Mouse (Mus musculus): ENCODE data around the gene Dnajb3. TPM values are rescaled to one million over a fixed set of nuclear protein-coding genes. Genes with fewer than 3 reads are reported as not detected.
"Not testable (repeated sequence)": the region's sequence is repeated elsewhere in the genome, so short reads cannot be mapped to it uniquely, and the experiment has no call there.

Dnajb3 gene
- polyA plus RNA-seq, 1 experiment from 2014 or later = 12.4 TPM

DNA sequence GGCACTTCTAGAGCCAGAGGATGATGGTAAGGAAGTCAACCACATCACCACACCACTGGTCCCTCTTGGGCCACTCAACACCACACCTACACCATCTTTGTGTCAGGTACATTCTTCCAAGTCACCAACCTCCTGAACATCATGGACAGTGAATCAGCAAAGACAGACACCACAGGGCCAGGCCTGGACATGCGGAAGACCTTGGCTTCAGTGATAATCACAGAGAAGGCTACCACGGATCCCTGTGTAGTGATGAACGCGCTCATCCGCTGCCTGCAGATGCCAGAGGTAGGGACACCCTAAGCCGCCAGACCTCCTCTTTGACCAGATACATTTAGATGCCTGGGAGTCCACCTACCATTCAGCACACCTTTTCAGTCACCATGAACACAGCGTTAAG lies 22.5 kb upstream of the Dnajb3 start:
- H3K36me3 ChIP-seq (ENCODE audit: control insufficient read depth, insufficient read depth, low read length) = no peaks in the 10 kb centered on the region
- 71% methylated on average over 7 of the region's 7 CpGs for WGBS
- H3K9me3 ChIP-seq (ENCODE audit: control insufficient read depth, low read length) = peaks cover 78% of the 10 kb centered on the region
- no peaks in the 10 kb centered on the region for H3K4me1 ChIP-seq (ENCODE audit: control insufficient read depth, insufficient read depth, low read length)
- no peak overlapping the region for H3K9ac ChIP-seq (replicated peaks; ENCODE audit: low read depth, low read length)
- H3K4me2 ChIP-seq (ENCODE audit: low read depth, low read length) = no peak overlapping the region
- H3K4me3 ChIP-seq (ENCODE audit: low read depth, low read length) = no peak overlapping the region
- no peak overlapping the region for H3K27ac ChIP-seq (ENCODE audit: low read depth, low read length)
- ATAC-seq (ENCODE audit: low read depth) = no peak
- H3K27me3 ChIP-seq (ENCODE audit: control insufficient read depth, insufficient read depth, low read length) = no peaks in the 10 kb centered on the region

- H3K4me1 ChIP-seq (ENCODE audit: control insufficient read depth, insufficient read depth, low read length) = no peaks in the 10 kb centered on the region
- ATAC-seq (ENCODE audit: low read depth) = no peak
- 61% methylated on average over 2 of the region's 2 CpGs for WGBS
Measured at GRCm38 (mm10) chr1:88227482-88227881, 21.9 kb upstream of the Dnajb3 start.

GRCm38 (mm10) chr1:88226670-88227379 lies 21.2 kb upstream of the Dnajb3 start, which contains the start of gene Mroh2a:
TSS of gene Mroh2a (plus strand) at chr1:88226986.
- 63% methylated on average over 5 of the region's 5 CpGs for WGBS
- no peak within 1 kb of the TSS for H3K4me3 ChIP-seq (ENCODE audit: low read depth, low read length)
- no peak within 1 kb of the TSS for H3K4me2 ChIP-seq (ENCODE audit: low read depth, low read length)
- H3K36me3 ChIP-seq (ENCODE audit: control insufficient read depth, insufficient read depth, low read length) = no peaks in the 10 kb centered on the region
- ATAC-seq (ENCODE audit: low read depth) = no peak
- no peaks in the 10 kb centered on the region for H3K27me3 ChIP-seq (ENCODE audit: control insufficient read depth, insufficient read depth, low read length)
- H3K4me1 ChIP-seq (ENCODE audit: control insufficient read depth, insufficient read depth, low read length) = no peaks in the 10 kb centered on the region
- peaks cover 69% of the 10 kb centered on the region for H3K9me3 ChIP-seq (ENCODE audit: control insufficient read depth, low read length)
- no peak within 1 kb of the TSS for H3K9ac ChIP-seq (replicated peaks; ENCODE audit: low read depth, low read length)
- no peak within 1 kb of the TSS for H3K27ac ChIP-seq (ENCODE audit: low read depth, low read length)

More at GRCm38 (mm10) chr1:88227482-88227881, 21.9 kb upstream of the Dnajb3 start:
- Histone ChIP-seq H3K27me3 (ENCODE audit: control insufficient read depth, insufficient read depth, low read length) (no peaks in the 10 kb centered on the region), H3K4me3 (ENCODE audit: low read depth, low read length) (no peak overlapping the region), H3K27ac (ENCODE audit: low read depth, low read length) (no peak overlapping the region), H3K9me3 (ENCODE audit: control insufficient read depth, low read length) (peaks cover 71% of the 10 kb centered on the region), H3K4me2 (ENCODE audit: low read depth, low read length) (no peak overlapping the region), H3K36me3 (ENCODE audit: control insufficient read depth, insufficient read depth, low read length) (no peaks in the 10 kb centered on the region), H3K9ac (replicated peaks; ENCODE audit: low read depth, low read length) (no peak overlapping the region)

- H3K9ac ChIP-seq (replicated peaks; ENCODE audit: low read depth, low read length) = no peak overlapping the region
- H3K4me3 ChIP-seq (ENCODE audit: low read depth, low read length) = no peak overlapping the region
- peaks cover 59% of the 10 kb centered on the region for H3K9me3 ChIP-seq (ENCODE audit: control insufficient read depth, low read length)
- no peaks in the 10 kb centered on the region for H3K27me3 ChIP-seq (ENCODE audit: control insufficient read depth, insufficient read depth, low read length)
- H3K4me1 ChIP-seq (ENCODE audit: control insufficient read depth, insufficient read depth, low read length) = no peaks in the 10 kb centered on the region
- no peaks in the 10 kb centered on the region for H3K36me3 ChIP-seq (ENCODE audit: control insufficient read depth, insufficient read depth, low read length)
- no peak overlapping the region for H3K27ac ChIP-seq (ENCODE audit: low read depth, low read length)
- no peak overlapping the region for H3K4me2 ChIP-seq (ENCODE audit: low read depth, low read length)
- no peak for ATAC-seq (ENCODE audit: low read depth)
Measured at GRCm38 (mm10) chr1:88225741-88226140, 20.2 kb upstream of the Dnajb3 start.

GRCm38 (mm10) chr1:88225301-88225700 lies 19.7 kb upstream of the Dnajb3 start:
- not testable (repeated sequence) for H3K4me1 ChIP-seq (ENCODE audit: control insufficient read depth, insufficient read depth, low read length); H3K4me2 ChIP-seq (ENCODE audit: low read depth, low read length); H3K36me3 ChIP-seq (ENCODE audit: control insufficient read depth, insufficient read depth, low read length); H3K27ac ChIP-seq (ENCODE audit: low read depth, low read length); H3K9ac ChIP-seq (replicated peaks; ENCODE audit: low read depth, low read length); H3K4me3 ChIP-seq (ENCODE audit: low read depth, low read length); ATAC-seq (ENCODE audit: low read depth); H3K27me3 ChIP-seq (ENCODE audit: control insufficient read depth, insufficient read depth, low read length)
- H3K9me3 ChIP-seq (ENCODE audit: control insufficient read depth, low read length) = peaks cover 55% of the 10 kb centered on the region
- 36% methylated on average over 2 of the region's 2 CpGs for WGBS

DNA sequence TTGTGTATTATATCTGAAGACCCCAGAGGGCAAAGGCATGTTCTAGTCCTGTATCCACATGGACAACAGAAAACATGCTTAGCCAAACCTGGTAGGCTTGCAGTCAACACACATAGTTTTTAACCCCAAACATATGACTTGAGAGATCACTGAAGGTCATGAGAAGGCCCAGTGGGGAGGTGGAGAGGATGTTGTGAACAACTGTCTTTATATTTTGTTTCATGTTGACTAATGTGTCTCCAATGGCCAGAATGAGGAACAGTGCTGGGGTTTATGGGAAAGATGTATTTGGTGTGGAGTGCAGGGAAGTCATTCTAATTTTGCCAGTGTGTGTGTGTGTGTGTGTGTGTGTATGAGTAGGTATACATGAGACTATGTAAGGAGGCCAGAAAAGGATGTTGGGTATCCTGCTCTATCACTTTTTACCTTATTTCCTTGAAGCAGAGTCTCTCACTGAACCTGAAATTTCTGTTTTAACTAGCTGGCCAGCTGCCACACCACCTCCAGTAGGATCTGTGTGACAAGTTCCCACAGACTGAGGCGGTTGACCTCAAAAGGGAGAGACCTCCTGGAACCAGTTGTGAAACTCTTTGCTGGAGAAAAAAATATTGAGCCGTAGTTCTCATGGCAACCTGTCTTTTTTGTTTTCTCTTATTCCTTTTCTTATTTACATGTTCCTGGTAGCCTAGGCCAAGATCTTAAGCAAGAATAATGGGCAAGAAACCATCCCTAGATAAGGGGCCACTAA lies 18.6 kb upstream of the Dnajb3 start:
- Histone ChIP-seq H3K9me3 (ENCODE audit: control insufficient read depth, low read length) (peaks cover 44% of the 10 kb centered on the region), H3K9ac (replicated peaks; ENCODE audit: low read depth, low read length) (no peak overlapping the region), H3K36me3 (ENCODE audit: control insufficient read depth, insufficient read depth, low read length) (no peaks in the 10 kb centered on the region), H3K27ac (ENCODE audit: low read depth, low read length) (no peak overlapping the region), H3K27me3 (ENCODE audit: control insufficient read depth, insufficient read depth, low read length) (no peaks in the 10 kb centered on the region), H3K4me3 (ENCODE audit: low read depth, low read length) (no peak overlapping the region), H3K4me1 (ENCODE audit: control insufficient read depth, insufficient read depth, low read length) (no peaks in the 10 kb centered on the region), H3K4me2 (ENCODE audit: low read depth, low read length) (no peak overlapping the region)
- ATAC-seq (ENCODE audit: low read depth) = no peak
- 69% methylated on average over 2 of the region's 2 CpGs for WGBS

GRCm38 (mm10) chr1:88223591-88223990 lies 18.0 kb upstream of the Dnajb3 start:
- no peak for ATAC-seq (ENCODE audit: low read depth)
- Histone ChIP-seq H3K9me3 (ENCODE audit: control insufficient read depth, low read length) (peaks cover 38% of the 10 kb centered on the region), H3K27ac (ENCODE audit: low read depth, low read length) (no peak overlapping the region), H3K4me3 (ENCODE audit: low read depth, low read length) (no peak overlapping the region), H3K4me2 (ENCODE audit: low read depth, low read length) (no peak overlapping the region), H3K4me1 (ENCODE audit: control insufficient read depth, insufficient read depth, low read length) (no peaks in the 10 kb centered on the region), H3K36me3 (ENCODE audit: control insufficient read depth, insufficient read depth, low read length) (no peaks in the 10 kb centered on the region), H3K9ac (replicated peaks; ENCODE audit: low read depth, low read length) (no peak overlapping the region), H3K27me3 (ENCODE audit: control insufficient read depth, insufficient read depth, low read length) (no peaks in the 10 kb centered on the region)
- 64% methylated on average over 1 of the region's 1 CpGs for WGBS

- not testable (repeated sequence) for H3K27me3 ChIP-seq (ENCODE audit: control insufficient read depth, insufficient read depth, low read length); ATAC-seq (ENCODE audit: low read depth); H3K4me2 ChIP-seq (ENCODE audit: low read depth, low read length); H3K36me3 ChIP-seq (ENCODE audit: control insufficient read depth, insufficient read depth, low read length); H3K4me1 ChIP-seq (ENCODE audit: control insufficient read depth, insufficient read depth, low read length); H3K4me3 ChIP-seq (ENCODE audit: low read depth, low read length); H3K9ac ChIP-seq (replicated peaks; ENCODE audit: low read depth, low read length); H3K27ac ChIP-seq (ENCODE audit: low read depth, low read length)
- peaks cover 33% of the 10 kb centered on the region for H3K9me3 ChIP-seq (ENCODE audit: control insufficient read depth, low read length)
Measured at GRCm38 (mm10) chr1:88223011-88223515, 17.5 kb upstream of the Dnajb3 start.

DNA sequence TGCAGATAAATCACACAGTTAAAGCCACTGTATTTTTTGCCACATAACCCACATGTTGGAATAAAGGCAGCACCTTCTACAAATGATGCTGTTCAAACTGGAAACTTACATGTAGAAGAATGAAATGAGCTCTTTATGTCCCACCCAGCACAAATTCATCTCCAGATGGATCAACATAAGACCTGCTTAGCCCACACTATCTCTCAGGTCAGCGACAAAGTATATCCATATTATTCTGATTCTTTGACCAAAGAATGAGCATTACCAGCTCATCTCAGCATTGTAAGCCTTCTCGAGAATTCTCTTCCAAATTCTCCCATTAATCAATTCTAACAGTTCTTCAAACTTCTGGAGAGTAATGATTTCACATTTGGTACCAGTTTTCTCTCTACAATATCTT lies 16.6 kb upstream of the Dnajb3 start:
- H3K4me2 ChIP-seq (ENCODE audit: low read depth, low read length) = no peak overlapping the region
- WGBS = 50% methylated on average over 2 of the region's 2 CpGs
- H3K9ac ChIP-seq (replicated peaks; ENCODE audit: low read depth, low read length) = no peak overlapping the region
- H3K36me3 ChIP-seq (ENCODE audit: control insufficient read depth, insufficient read depth, low read length) = no peaks in the 10 kb centered on the region
- peaks cover 29% of the 10 kb centered on the region for H3K9me3 ChIP-seq (ENCODE audit: control insufficient read depth, low read length)
- no peak overlapping the region for H3K27ac ChIP-seq (ENCODE audit: low read depth, low read length)
- no peaks in the 10 kb centered on the region for H3K27me3 ChIP-seq (ENCODE audit: control insufficient read depth, insufficient read depth, low read length)
- no peaks in the 10 kb centered on the region for H3K4me1 ChIP-seq (ENCODE audit: control insufficient read depth, insufficient read depth, low read length)
- ATAC-seq (ENCODE audit: low read depth) = no peak
- H3K4me3 ChIP-seq (ENCODE audit: low read depth, low read length) = no peak overlapping the region

Measured in neural tube, embryonic 14.5 days (tissue).